Mouse (Mus musculus) cortical plate, adult 2 months (tissue): ENCODE measurements around the gene A930018P22Rik. TPM values are rescaled to one million over a fixed set of nuclear protein-coding genes. Genes with fewer than 3 reads are reported as not detected.
"Not testable (repeated sequence)": the region's sequence is repeated elsewhere in the genome, so short reads cannot be mapped to it uniquely, and the experiment has no call there.

Experiments
- H3K27ac ChIP-seq: fragments of 200-500 bp; 2 replicates; pipeline ENCODE4 v1.5.1; 2012; ENCODE audit warnings: low read length, control low read depth, inconsistent platforms; ENCODE audit not compliant: insufficient read depth
- H3K4me1 ChIP-seq: fragments of 200-500 bp; 2 replicates; pipeline ENCODE4 v1.6.1; 2011; ENCODE audit warnings: low read length; ENCODE audit not compliant: control insufficient read depth, insufficient read depth
- H3K4me3 ChIP-seq: fragments of 200-500 bp; 2 replicates; pipeline ENCODE4 v1.5.1; 2011; ENCODE audit warnings: mild to moderate bottlenecking, low read length, control low read depth; ENCODE audit not compliant: insufficient read depth
- CTCF ChIP-seq: fragments of 200-500 bp; IDR thresholded peaks from 2 replicates; pipeline ENCODE4 v1.5.1; 2011; ENCODE audit warnings: mild to moderate bottlenecking, control low read depth, low read length; ENCODE audit not compliant: insufficient read depth; ENCODE audit errors: extremely low read depth
- POLR2A ChIP-seq: fragments of 200-500 bp; IDR thresholded peaks from 2 replicates; pipeline ENCODE4 v1.6.1; 2011; ENCODE audit warnings: mild to moderate bottlenecking, low read length, control low read depth; ENCODE audit not compliant: insufficient read depth; ENCODE audit errors: extremely low read depth
- polyA plus RNA-seq: library from polyadenylated mRNA; depleted of rRNA; stranded (reverse); fragments of >200 nt; gene quantifications from 2 replicates; pipeline ENCODE4 v1.2.3, GENCODE M21; 2012

A930018P22Rik gene
- polyA plus RNA-seq, 1 experiment, result 0.19 TPM

GRCm38 (mm10) chr2:104098529-104099230 lies 23.9 kb upstream of the A930018P22Rik start:
- no peak for TF ChIP-seq POLR2A
- no peak for TF ChIP-seq CTCF

GRCm38 (mm10) chr2:104099231-104099585 lies 23.4 kb upstream of the A930018P22Rik start:
- TF ChIP-seq POLR2A, result no peak
- TF ChIP-seq CTCF, result no peak
- no peaks in the 10 kb centered on the region for H3K4me1 ChIP-seq
- no peak overlapping the region for H3K27ac ChIP-seq
- no peak overlapping the region for H3K4me3 ChIP-seq

More at GRCm38 (mm10) chr2:104098529-104099230, 23.9 kb upstream of the A930018P22Rik start:
- H3K27ac ChIP-seq, result no peak overlapping the region
- no peak overlapping the region for H3K4me3 ChIP-seq
- no peaks in the 10 kb centered on the region for H3K4me1 ChIP-seq

DNA sequence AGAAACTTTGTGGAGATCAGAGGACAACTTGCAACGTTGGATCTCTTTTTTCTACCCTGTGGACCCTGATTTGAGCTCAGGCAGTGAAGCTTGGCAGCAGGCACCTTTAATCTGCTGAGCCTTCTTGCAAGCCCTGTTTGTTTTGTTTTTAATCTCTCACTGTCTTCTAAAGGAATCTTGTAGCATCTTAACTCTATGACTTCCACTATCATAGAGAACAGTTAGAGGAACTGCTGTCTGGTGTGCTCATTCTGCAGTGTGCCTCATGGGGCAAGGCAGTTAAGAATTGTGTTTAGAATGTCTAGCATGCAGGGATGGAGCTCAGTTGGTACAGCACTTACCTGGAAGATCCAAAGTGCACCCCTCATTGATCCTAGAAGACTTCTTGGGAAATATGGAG lies 22.6 kb upstream of the A930018P22Rik start:
- Histone ChIP-seq H3K4me3 (no peak overlapping the region), H3K4me1 (no peaks in the 10 kb centered on the region), H3K27ac (no peak overlapping the region)
- TF ChIP-seq CTCF (no peak), POLR2A (no peak)

- H3K4me1 ChIP-seq, result no peaks in the 10 kb centered on the region
- no peak overlapping the region for H3K4me3 ChIP-seq
- TF ChIP-seq CTCF (no peak), POLR2A (no peak)
- H3K27ac ChIP-seq, result no peak overlapping the region
Observed at GRCm38 (mm10) chr2:104104800-104105199, 17.8 kb upstream of the A930018P22Rik start.

GRCm38 (mm10) chr2:104109021-104109420 lies 13.5 kb upstream of the A930018P22Rik start:
- not testable (repeated sequence) for H3K4me1 ChIP-seq, H3K4me3 ChIP-seq, H3K27ac ChIP-seq

- Histone ChIP-seq H3K4me3 (no peak overlapping the region), H3K27ac (no peak overlapping the region), H3K4me1 (no peaks in the 10 kb centered on the region)
- TF ChIP-seq CTCF (no peak), POLR2A (no peak)
Observed at GRCm38 (mm10) chr2:104109528-104109927, 13.0 kb upstream of the A930018P22Rik start.

DNA sequence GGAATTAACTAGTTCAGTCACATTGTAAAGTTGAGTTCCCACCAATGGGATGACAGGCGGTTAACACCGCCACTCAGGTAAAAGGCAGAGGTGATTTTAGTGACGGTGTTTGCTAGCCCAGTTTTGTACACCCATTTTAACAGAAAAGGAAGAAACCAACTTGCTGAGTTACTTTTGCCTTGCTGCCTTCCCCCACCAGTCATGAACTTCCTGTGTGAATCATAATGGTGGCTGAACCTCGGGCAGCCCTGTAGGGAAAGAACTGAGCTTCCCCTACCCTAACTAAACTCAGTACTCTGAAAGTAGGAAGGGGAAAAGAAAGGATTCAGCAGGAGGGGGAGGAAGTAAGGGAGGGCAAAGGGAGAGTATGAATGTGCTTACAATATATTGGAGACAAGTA lies 12.5 kb upstream of the A930018P22Rik start:
- TF ChIP-seq POLR2A (no peak), CTCF (no peak)
- Histone ChIP-seq H3K4me3 (no peak overlapping the region), H3K27ac (no peak overlapping the region), H3K4me1 (no peaks in the 10 kb centered on the region)

DNA sequence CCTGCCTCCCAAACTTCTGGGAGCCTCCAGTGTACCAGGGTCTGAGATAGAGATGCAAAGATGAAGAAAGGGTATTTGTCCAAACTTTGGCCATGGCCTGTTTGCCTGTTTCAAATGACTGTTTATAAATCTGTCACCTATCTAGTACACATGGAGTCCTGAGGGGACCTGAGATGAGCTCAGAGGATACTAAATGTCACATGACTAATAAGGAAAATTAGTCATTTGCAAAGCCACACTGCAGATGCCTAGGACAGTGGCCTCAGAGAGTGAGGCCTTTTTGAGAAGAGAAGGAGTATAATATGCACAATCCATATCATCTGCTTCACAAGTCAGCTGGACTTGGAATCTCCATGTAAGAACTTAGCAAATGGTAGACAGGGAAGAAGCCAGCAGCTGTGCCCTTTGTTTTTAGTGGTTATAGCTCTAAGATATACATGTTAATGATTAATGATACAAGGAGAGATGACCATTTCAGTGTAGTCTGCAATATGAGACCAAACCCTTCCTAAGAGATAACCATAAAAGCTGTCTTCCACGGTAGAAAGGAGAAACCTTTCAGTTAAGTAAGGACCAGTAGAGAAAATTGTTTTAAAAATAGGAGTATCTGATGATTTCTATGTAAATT lies 11.3 kb upstream of the A930018P22Rik start:
- H3K4me3 ChIP-seq, H3K4me1 ChIP-seq, H3K27ac ChIP-seq: not testable (repeated sequence)

- H3K4me3 ChIP-seq, H3K4me1 ChIP-seq: not testable (repeated sequence)
Observed at GRCm38 (mm10) chr2:104113563-104113962, 9.0 kb upstream of the A930018P22Rik start.

GRCm38 (mm10) chr2:104114898-104115297 lies 7.7 kb upstream of the A930018P22Rik start:
- Histone ChIP-seq H3K4me1 (no peaks in the 10 kb centered on the region; the same call in 1 of the 2 replicates), H3K27ac (no peak overlapping the region), H3K4me3 (no peak overlapping the region)
- no peak for TF ChIP-seq CTCF

More at GRCm38 (mm10) chr2:104113563-104113962, 9.0 kb upstream of the A930018P22Rik start:
- not testable (repeated sequence) for H3K27ac ChIP-seq

DNA sequence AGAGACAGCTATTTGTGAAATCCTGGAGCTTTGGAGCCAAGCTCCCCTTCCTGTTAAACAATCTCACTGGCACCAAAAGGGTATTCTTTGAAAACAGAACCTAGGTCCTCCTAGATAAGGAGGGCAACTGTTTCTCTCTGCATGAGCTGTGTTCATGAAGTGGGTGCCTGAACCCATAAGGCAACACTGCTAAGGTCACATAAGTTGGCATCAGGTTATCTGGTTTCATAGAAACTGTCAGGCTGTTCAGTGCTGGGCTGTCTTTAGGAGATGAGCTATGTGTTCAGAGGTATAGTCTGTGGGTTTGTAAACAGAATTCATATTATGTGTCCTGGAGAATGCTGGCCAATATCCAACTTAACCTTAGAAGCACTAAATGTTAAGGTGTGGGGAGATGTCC lies 5.4 kb upstream of the A930018P22Rik start:
- H3K4me3 ChIP-seq, H3K4me1 ChIP-seq: not testable (repeated sequence)

More for the DNA sequence above, 5.4 kb upstream of the A930018P22Rik start:
- H3K27ac ChIP-seq, result not testable (repeated sequence)
